Mouse (Mus musculus) adrenal gland, postnatal 10 days (tissue): ENCODE results near the gene Pde4a. TPM values are rescaled to one million over a fixed set of nuclear protein-coding genes. Genes with fewer than 3 reads are reported as not detected.

Experiments
- DNase-seq: peaks from one replicate; pipeline ENCODE4 v3.0.0; 2021; ENCODE audit warnings: mixed read lengths
- total RNA-seq, 2 experiments: library from RNA; stranded (reverse); gene quantifications; 2 replicates each; pipeline ENCODE4 v1.2.3; 2021

The Pde4a gene
- total RNA-seq, 2 experiments from 2014 or later: 22.7 to 31.5 TPM

DNA sequence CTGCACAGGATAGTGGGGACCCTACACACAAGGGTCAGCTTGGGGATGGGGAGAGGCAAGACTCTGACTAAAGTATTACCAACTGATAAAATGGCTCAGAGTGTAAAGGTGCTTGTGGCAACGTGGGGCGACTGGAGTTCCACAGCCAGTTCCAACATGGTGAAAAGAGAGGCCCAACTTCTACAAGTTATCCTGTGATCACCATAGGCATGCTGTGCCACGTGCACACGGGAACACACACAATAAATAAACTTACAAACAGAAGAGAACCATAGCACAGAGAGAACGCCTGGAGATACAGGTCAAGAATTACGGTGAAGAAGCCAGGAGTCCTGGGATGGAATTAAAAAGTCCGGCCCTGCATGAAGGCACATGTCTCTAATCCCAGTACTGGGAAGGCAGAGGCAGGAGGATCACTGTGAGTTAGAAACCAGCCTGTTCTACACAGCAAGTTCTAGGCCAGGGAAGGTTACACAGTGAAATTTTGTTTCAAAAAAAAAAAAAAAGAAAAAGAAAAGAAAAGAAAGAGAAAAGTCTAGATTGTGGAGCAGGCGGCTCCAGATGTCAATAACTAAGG, 16.3 kb upstream of the Pde4a start:
- DNase-seq: no peak

DNA sequence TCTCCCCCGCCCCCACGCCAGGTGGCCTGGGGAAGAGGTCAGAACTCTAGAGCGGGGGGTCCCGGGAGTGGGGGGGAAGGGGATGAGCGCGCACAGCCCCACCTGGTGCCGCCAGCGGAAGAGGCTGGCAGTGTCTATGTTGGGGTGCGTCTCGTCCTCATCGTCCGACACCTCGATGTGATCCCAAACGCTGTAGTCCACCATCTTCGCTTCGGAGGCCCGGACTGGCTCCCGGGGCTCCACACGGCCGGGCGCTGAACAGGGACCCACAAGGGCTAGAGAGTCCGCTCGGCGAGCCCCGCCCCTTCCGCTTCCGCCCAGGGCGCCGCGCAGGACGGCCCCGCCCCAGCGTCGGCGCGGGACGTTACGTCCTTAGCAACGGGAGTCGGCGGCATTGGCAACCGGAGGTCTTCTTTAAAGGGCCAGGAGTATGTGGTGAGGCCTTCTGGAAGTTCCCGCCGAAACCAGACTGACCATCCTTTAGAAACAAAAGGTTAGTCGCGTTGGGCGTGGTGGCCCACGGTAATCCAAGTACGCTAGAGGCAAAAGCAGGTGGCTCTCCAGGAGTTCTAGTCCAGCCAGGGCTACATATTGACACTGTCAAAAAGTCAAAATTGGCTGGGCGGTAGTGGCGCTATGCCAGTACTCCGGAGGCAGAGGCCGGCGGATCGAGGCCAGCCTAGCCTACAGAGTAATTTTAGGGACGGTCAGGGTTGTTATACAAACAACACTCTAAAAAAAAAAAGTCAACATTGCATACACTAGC, 15.7 kb upstream of the Pde4a start, which contains the start of gene Cdc37:
TSS of gene Cdc37 (minus strand) at position 329 of the 766 bp plus-strand sequence.
- DNase-seq: peak; percentile 95

DNA sequence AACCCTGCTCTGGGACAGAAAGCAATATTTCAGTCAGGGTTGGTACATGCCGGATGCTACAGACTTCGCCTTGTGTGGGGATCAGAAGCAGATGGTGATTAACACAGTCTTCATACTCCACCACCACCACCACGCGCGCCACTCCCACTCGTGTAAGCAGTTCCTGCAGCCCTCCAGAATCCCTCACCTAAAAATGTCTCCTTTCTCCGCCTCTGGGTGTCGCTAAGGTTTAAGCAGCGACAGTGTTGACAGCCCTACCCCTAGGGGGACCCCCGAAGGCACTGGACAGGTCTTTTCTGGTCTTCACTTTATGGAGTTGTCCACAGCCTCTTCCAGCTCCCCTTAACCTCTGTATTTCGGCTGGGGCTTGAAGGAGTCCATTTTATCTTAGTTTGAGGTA, 12.8 kb upstream of the Pde4a start:
- no peak for DNase-seq

DNA sequence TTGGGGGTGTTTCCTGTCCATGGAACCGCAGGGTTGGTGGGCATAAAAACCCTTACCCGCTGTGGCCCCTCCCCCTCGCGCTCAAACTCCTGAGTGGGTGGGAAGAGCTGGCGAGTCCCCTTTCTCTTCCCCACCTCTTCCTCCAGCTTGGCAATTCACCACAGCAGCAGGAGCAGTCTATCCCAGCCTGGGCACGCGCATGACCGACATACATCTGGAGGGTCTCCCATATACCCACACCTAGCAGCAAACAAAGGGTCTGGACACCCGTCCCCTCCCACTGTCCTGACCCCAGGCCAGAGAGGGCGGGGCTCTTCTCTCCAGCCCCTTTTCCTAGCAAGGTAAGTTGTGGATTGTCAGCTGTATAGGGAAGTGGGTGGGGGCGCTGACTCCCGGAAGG, 12.2 kb upstream of the Pde4a start:
- DNase-seq: no peak

DNA sequence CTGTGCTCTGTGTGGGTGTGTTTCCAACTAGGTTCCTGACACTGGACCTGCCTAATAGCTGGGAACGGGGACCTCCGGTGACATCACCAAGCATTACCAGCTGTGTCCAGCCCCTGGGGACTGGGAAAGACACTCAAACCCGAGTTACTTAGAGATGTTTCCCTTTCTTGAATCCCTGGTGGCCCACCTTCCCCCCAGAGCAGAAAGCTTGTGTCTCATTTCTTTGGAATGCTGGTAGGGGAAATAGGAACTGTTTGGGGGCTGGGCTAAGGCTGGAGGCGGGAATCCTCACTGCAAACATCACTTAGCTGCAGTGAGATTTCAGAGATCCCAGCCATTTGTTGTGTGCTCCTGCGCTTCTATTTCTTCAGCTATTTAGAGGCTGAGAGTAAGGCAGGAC, 11.7 kb upstream of the Pde4a start:
- no peak for DNase-seq

DNA sequence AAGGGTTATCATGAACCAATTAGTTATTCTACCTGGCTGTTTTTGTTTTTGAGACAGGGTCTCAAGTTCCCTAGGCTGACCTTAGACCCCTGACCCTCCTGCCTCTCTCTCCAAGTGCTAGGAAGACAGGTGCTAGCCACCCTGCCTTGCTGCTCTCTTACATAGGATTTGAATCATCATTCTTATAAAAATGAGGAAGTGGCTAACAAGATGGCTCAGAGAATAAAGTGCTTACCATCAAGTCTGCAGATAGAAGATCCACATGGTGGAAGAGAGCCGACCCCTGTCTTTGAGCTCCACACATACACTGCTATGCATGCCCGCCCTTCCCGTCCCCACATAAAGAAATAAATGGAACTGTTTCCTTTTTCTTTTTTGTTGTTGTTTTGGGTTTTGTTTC, 10.7 kb upstream of the Pde4a start:
- DNase-seq: no peak

DNA sequence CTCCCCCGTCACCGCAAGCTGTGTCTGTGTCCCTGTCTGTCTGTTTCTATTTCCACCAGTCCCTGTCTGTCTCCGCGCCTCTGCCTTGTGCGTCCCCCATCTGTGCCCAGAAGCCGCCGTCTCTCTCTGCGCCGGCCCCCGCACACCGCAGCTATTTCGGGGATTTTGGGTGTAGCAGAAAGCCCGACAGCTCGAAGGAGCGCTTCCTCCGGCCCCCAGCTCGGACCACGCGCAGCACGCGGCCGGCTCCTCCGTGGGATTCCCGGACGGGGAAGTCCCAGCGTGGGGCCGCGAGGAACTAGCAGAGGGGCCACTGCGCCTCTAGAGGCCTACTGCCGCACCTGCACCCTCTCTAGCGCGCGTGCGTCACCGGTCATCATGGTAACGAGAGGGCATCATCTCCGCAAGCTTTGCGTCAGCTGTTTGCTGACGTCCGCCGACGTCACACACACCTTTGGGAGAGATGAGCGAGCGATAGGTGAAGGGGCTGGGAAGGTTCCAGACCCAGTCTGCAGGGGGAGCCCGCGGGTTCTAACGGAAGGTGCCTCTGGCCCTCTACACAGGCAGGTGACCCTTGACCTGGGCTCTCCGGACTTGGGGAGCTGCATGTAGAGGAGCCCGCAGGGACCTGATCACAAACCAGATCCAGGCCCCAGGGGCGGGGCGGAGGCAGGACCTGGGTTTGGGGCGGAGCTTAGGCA, 4.2 kb upstream of the Pde4a start:
- DNase-seq: peak; percentile 93

DNA sequence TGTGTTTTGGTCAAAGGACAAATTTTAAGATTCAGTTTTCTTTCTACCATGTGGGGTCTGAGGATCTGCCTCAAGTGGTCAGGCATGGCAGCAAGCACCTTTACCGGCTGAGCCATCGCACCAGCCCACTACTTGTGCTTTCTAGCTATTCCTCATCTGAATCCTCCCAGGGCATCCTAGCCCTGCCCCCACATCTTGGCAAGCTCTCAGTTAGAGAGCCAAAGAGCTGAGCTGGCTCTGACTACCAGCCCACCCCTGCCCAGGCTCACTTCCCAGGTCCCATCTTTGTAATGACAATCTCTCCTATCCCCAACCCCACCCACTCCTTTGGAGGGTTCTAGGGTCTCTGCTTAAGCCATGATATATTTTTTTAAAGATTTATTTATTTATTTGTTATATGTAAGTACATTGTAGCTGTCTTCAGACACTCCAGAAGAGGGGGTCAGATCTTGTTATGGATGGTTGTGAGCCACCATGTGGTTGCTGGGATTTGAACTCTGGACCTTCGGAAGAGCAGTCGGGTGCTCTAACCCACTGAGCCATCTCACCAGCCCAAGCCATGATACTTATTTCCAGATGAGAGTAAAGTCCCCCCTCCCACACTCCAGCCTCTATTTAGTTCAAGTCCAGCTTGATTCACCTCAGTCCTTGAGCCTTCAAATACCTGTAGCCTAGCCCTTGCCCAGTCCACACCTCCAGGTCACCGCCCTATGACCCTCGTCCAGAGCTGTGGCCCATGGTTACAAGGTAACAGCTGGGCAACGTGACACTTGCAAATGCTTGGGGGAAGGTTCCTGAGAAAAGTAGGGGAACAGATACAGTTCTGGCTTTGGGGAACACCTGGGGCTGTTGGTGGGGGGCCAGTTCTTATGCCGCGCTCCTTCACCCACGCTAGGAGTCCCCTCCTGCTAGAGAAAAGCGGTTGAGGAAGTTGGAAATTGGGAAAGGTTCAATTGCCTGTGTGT, 2.1 kb upstream of the Pde4a start:
- DNase-seq: no peak

DNA sequence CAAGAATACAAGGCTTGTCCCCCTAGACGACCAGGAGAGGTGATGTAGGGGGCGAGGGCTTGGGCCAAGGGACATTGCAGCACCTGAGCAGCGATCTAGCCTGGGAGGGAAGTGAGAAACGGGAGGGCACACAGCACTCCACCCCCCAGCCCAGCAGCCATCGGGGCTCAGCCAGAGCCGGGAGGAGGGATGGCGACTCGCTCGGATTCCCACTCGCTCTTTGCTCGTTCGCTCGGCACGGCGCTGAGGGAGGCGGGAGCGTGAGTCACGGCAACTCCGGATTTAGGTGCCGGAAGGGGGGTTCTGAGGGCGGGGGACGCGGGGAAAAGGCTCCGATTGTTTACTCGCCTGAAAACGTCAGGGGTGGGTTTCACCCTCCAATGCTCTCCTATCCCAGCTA, 1.4 kb upstream of the Pde4a start:
- DNase-seq: no peak

DNA sequence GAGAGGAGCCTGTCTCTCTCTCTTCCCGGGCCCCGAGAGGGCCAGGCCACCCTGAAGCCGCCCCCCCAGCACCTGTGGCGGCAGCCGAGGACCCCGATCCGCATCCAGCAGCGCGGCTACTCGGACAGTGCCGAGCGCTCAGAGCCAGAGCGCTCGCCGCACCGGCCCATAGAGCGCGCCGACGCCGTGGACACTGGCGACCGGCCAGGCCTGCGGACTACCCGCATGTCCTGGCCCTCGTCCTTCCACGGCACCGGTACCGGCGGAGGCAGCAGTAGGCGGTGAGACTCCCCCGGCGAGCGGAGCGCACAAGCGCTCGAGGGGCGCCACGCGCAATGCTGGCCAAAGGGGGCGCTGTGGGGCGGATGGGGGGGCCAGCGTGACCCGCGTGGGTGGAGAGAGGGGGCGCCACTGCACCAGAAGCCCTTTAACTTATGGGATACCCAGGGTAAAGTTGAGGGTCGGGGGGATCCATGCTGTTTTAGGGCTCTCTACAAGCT, 488 bp downstream of the Pde4a start:
- DNase-seq: peak; percentile 75

DNA sequence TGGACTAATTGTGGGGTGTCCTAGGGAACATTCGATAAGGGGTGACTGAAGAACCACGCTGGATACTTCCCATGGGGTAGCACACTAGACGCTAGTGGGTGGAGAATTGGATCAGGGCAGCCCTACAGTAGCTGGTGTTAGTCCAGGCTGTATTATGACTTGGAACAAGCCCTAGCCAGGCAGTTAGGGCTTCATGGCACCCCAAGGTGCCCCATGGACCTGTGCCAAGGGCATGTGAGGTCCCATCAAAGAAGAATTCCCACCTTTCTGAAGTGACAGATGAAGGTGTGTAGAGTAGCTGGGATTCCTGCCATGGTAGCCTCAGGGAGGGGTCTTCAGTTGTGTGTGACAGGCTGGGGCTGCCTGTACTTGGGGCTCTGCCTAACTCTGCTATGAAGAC, 1.0 kb downstream of the Pde4a start:
- DNase-seq: no peak

DNA sequence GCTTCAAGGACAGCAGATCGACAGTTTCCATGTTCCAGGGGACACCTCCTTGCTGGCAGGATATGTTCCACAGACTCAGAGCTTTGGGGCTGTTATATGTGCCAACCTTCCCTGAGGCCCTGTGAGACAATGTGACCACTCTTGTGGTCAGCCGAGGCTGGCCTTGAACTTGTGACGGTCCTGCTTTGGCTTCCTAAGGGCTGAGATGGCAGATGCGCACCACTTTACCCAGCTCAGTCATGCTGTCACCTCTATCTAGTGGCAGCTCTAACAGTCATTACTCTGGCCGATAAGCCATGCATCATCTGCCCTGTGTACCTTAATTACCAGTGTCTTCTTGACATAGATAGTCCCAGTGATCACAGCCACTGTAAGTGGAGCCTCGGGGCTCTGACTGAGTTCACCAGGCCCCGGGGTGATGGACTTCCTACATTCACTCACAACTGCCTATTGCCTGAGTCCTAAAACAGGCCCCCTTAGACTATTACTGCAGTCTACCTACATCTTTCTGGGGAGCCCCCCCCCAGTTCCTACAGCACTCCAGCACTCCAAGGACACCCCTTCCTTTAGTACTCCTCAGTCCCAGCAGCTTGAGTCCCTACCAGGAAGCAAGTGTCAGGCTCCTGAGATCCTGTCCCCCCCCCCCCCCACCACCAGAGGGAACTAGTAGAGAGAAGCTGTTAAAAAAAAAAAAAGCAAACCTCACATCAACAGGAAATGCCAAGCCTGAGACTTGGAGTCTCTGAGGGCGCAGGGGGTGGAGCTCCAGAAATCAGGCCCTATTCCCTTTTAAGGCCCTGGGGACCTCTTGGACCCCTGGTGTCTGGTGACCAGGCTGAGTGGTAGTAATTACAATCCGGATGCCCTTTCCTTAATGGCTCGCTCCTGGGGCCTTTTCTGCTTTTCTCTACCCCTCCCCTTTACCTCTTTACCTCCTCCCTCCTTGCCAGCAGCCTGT, 1.9 kb downstream of the Pde4a start:
- no peak for DNase-seq

DNA sequence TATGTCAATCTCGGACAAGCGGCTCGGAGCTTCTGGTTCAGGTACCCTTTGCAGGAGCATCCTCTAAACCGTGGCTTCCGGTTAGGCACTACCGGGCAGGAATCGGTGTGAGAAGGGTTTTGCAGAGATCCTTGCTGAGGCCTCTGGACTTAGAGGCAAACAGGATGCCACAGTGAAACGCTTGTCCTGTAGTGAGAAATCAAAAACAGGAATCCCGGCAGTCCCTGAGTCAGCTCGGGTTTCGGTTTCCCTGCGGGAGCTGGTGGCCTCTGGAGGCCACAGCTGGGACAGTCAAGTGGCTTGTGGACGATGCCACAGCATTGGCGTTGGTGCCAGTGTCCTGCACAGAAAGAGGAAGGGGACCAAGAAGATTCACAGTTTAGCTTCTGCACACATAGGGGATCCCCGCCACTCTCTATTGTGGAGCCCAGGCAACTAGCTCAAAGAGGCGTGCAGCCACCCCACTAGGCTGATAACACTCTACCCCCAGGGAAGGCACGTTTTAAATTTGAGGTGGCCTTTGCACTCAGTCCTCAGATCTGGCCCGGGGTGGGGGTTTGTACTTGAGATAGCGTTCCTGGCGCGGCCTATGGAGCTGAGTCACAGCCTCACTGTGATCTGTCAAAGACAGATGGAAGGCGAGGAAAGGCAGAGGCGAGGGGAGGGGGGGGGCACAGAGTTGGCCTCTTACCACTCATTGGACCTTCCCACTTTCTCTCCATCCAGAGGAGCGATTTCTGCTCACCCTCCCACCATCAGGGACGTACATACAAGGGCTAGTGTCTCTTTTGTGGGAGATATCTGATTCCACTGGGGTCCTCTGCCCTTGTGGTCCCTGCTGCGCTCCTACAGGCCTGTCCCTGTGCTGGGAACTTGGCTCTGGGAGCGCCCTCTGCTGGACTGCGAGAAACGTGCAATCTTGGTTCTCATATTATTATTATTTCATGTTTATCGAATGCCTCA, 2.9 kb downstream of the Pde4a start:
- peak; percentile 85 for DNase-seq

DNA sequence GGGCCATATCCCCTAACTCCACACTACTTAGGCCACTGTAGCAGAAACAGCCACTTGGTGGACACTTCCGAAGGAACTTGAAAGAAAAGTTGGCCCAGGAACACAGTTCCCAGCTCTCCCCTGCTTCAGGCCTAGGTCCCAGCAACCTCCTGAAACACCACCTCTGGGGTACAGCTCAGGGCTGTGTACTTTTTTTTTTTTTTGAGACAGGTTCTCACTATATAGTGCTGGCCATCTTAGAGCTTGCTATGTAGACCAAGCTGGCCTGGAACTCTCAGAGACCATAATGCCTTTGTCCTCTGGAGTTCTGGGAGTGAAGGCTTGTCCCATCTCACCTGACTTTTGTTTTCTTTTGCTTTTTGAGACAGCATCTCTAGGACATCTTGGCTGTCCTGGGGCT, 3.6 kb downstream of the Pde4a start:
- no peak for DNase-seq

DNA sequence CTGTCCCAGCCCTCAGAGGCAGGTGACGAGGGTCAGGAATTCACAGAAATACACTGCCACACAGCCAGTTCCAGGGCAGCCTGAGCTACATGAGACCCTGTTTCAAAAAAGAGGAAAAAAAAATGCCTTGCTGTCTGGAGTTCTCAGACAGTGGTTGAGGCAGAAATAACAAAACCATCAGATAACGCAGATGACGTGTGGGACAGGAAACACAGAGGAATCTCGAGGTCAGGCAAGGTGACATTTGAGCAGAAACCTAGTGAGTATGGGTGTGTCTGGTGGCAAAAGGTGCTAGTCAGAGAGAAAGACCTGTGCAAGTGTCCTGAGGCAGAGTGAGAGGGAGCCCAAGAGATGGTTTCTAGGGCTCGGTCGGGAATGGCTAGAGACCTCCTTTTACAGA, 6.8 kb downstream of the Pde4a start:
- no peak for DNase-seq

DNA sequence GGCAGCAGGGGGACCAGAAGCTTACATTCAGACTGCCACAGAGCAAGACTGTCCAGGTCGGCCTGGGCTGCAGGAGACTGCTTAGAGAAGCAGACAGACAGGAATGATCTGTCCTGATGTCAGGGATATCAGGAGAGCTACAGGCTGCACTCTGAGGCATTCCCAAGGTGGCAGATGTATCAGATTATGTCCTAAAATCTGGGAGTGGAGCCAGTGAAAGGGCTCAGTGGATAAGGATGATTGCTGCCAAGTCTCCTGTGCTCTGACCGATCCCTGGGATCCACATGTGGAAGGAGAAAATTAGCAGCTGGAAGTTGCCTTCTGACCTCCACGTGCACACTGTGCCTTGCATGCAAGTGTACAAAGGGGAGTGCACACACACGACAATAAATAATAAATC, 14.9 kb downstream of the Pde4a start:
- no peak for DNase-seq

DNA sequence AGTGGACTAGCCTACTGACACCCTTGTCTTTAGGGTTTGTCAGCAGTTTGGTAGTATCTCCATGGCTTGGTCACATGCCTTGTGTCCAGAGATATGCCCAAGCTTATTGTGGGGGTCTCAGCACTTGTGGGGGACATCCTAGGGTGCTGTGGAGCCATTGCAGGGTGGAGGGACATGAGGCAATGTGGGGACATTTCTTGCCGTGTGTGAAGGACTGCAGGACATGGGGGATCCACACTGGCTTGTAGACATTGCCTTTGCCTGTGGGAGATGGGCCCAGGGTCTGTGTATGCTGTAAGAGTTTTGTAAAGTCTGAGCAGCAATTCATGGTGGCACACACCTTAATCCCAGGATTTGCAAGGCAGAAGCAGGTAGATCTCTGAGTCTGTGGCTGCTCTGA, 15.3 kb downstream of the Pde4a start:
- DNase-seq: no peak

DNA sequence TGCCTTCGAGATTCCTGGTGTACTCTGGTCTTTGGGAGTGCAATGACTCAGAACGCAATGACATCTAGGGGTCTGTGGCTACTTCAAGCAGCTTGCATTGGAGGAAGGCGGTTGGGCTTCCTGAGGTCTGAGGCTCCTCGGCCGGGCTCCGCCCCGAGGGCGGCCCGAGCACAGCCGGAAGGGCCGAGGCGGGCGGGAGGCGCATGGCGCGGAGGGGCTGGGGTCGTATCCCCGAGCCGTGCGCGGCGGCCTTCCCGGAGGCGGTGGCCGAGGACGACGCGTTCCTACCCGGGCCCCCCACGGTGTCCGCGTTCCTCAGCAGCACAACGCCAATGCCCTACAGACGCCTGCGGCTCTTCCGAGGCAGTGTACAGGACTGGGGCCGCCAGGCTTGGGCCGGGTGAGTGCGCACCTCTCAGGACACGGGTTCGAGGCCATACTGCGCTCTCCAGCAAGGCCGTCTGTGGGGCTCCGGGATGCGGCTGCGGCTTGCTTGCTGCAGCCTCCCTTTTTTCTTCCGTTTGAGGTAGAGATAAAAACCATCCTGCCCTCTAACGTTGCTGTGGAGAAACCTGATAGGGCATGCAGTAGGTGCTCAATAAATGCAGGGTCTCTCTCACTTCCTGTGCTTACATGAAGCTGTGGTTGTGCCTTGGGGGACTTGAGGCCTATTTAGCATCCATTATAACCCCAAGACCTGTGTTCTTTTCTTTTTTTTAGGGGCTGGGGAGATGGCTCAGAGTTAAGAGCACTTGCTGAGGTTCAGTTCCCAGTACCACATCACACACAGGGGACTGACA, 16.1 kb downstream of the Pde4a start:
- peak; percentile 61 for DNase-seq

DNA sequence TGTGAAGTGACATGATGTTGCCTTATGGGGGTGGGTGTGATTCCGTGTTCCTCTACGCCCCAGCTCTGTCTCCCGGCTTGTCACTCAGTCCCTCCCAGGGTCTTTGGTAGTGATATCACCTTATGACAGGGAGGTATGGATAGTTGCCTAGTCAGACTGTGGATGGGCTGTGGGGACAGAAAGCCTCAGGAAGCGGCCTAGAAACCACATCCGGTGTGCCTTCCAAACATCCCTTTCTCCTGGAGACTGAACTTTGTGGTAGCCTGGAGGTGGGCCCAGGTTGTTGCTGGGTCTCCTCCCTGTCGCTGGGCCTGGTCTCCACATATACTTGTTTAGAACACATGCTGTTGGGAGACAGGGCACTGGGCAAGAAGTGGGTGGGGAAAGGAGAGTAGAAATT, 17.9 kb downstream of the Pde4a start:
- DNase-seq: no peak
